Mouse (Mus musculus) ovary, postnatal 14 days (tissue): ENCODE measurements around the gene Ebf4.
A peak's percentile ranks its signal among the peaks of the same experiment; 100 is the strongest.

Experiments used
- DNase-seq: peaks from one replicate; pipeline ENCODE4 v3.0.0; 2022; ENCODE audit warnings: low spot score

The Ebf4 gene

GRCm38 (mm10) chr2:130386212-130386611 lies 91.2 kb downstream of the Ebf4 start:
- no peak for DNase-seq

- DNase-seq = no peak
Measured at GRCm38 (mm10) chr2:130388796-130389195, 93.8 kb downstream of the Ebf4 start.

GRCm38 (mm10) chr2:130390993-130391625 lies 96.1 kb downstream of the Ebf4 start:
- DNase-seq = no peak

DNA sequence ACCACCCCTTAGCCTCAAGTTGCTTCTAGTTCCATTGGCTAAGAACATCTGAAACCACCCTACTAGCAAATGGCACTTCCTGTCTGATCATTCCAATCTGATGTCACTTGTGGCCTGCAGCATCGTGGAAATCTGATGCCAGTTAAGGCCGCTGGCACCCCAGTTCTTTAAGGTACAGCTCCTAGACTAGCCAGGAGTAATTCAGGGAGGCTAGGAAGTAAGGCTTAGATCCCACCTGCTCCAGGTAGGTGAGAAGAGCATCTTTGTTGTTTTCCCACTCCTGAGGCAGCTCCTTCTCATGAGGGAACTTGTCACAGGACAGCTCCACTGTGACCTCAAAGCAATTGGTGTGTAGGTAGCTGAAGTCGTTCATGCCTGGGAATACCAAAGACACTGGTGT lies 97.9 kb downstream of the Ebf4 start:
- no peak for DNase-seq

- no peak for DNase-seq
Measured at GRCm38 (mm10) chr2:130395696-130396095, 100.7 kb downstream of the Ebf4 start.

DNA sequence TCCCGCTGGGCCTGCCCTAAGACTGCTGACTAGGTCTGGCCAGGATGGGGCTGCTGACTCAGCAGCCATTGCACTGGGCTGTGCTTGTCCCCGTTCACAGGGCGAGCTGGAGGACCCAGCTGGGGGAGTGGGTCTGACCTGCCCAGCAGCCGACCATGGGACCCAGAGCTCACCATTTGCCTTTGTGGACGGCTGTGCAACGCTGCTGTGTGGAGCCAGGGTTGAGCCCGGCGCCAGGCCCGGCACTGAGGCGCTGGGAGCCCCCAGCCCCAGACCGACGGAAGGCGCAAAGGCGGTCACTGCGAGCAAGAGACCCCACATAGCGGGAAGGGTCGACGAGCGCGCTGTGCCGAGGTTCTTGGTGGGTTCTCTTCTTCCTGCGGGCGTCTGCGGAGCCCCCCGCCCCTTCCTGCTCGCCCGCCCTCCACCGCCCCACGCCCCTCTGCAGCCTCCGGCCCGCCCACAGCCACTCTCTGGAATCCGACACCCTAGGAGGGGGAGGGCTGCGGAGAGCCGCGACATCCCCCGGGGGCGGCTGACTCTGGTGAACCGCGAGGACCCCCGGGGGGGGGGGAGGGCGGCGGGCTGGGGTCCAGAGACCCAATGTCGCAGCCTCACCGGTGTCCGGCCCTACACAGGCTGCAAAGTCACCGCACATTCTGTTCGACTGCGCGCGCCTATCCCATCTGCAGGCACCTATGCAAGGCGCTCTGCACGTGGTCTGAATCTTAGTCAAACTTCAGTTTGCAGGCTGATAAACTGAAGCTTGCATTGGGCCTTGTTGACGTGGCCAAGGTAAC lies 102.4 kb downstream of the Ebf4 start, which contains the start of gene Cpxm1:
Gene Cpxm1, minus strand, starts transcription at position 389 of the 800 bp plus-strand sequence.
- peak; percentile 17 for DNase-seq

- no peak for DNase-seq
Measured at GRCm38 (mm10) chr2:130398091-130398490, 103.1 kb downstream of the Ebf4 start.

DNA sequence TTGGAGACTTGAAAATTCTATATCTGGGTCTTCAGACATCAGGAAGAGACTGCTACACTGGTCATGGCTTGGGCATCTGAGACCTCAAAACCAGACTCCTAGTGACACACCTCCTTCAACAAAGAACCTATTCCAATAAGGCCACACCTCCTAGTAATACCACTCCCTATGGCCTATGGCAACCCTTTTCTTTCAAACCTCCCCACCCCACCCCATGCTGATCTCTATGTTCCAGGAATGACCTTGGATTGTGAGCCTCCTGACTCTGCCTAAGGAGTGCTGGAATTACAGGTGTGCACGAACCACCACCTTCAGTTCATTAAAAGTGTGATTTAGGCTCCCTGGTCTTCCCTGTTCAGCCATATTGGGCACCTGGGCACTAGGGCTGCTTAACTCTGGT lies 105.1 kb downstream of the Ebf4 start:
- no peak for DNase-seq

GRCm38 (mm10) chr2:130401891-130402290 lies 106.9 kb downstream of the Ebf4 start:
- DNase-seq = no peak

DNA sequence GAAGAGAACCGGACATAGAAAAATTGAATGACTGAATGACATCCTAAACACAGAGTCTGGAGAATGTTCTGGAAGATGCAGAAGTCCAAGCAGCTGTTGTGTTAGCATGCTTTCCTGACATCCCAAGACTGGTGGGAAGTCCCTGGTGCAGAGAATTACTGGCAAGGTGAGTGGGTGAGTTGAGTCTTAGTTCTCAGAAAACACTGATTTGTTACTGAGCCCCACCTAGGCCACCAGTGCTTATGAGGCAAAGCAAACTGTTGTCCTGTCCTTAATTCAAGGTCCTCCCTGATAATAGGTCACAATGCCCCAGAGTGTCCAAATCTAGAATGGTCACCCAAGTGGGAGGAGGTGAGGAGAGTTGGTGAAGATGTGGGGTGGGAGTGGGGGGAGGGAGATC lies 110.0 kb downstream of the Ebf4 start, which contains the start of the genes Gm28372 and 1700020A23Rik:
Gene Gm28372, plus strand, starts transcription at position 301 of the 400 bp plus-strand sequence.
Gene 1700020A23Rik, plus strand, starts transcription at position 321 of the 400 bp plus-strand sequence.
- no peak for DNase-seq

GRCm38 (mm10) chr2:130406178-130406577 lies 111.2 kb downstream of the Ebf4 start, which contains the start of gene Tmem239:
Gene Tmem239 (plus strand): TSS chr2:130406478.
- no peak for DNase-seq

GRCm38 (mm10) chr2:130408194-130408593 lies 113.2 kb downstream of the Ebf4 start:
- no peak for DNase-seq

- DNase-seq = peak; percentile 93
Measured at GRCm38 (mm10) chr2:130411558-130412495, 116.9 kb downstream of the Ebf4 start.

DNA sequence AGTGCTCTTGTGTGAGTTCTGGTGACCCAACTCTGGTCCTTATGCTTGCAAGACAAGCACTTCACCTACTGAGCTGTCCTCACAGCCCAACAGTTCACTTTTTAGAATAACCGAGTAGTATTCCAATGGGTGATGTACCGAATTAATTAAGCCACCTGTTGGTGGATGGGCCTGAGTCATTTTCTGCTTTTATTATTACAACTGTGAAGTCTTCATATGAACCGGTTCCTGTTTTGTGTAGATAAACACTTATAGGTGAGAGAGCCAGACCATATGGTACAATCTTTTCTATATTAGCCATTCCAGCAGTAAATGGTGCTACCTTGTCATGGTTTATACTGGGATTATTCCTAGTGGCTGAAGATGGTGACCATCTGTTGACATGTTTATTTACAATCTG lies 117.8 kb downstream of the Ebf4 start:
- no peak for DNase-seq

DNA sequence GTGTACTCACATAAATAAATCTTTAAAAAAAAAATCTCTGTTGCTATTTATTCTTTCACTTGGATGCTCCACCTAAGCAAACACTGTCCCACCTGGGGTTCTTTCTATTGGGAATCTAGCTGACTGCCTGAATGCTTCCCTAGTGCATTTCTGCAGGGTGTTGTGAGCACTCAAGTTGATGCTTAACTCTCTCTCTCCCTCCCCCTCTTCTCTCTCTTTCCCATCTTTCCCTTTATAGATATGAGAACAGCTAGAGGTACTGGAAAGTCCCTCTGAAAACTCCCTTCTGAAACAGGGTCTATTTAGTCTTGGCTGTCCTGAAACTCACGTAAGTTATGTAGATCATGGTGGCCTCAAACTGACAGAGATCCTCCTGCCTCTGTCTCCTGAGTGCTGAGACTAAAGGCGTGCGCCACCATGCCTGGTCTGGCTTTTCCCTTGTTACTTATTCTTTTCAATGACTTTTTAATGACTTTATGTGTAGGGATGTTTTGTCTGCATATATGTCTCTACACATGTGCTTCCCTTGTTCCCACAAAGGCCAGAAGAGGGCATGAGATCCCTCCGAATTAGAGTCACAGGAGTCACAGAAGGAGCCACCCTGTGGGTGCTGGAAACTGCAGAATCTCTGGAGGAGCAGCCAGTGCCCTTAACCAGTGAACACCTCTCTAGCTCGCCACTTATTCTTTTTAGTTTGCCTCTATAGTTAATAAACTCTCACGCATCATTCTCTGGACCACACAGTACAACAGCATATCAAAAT lies 119.3 kb downstream of the Ebf4 start:
- DNase-seq = no peak
